Mouse (Mus musculus) frontal cortex, postnatal 36 days (tissue): ENCODE results near the gene Ppp1r1a.

Source experiments
- DNase-seq, 2 experiments: peaks; one replicate each; pipeline ENCODE4 v3.0.0; 2022; ENCODE audit warnings: low spot score in 2 of 2

The Ppp1r1a gene

DNA sequence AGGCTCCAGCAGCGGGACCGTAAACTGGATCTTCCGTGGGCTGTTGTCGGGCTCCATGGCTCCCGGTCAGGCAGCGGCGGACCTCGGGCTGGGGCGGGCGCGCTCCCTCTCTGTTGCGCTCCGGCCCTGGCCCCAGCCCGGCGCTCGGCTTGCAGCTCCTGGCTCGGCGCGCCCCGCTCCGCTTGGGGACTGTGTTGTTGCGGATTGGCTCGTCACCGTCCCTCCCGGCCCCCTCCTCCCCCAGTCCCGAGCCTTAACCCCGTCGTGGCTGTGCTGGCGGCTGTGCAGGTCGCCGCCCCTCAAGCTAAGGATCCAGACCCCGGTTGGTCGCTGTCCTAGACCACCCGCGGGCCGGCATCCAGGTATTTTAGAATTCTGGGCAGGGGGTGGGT, at the start of gene Ppp1r1a:
Ppp1r1a (minus strand) TSS at position 182 of the 392 bp plus-strand sequence.
- peak; percentile 66 to 73 for DNase-seq

DNA sequence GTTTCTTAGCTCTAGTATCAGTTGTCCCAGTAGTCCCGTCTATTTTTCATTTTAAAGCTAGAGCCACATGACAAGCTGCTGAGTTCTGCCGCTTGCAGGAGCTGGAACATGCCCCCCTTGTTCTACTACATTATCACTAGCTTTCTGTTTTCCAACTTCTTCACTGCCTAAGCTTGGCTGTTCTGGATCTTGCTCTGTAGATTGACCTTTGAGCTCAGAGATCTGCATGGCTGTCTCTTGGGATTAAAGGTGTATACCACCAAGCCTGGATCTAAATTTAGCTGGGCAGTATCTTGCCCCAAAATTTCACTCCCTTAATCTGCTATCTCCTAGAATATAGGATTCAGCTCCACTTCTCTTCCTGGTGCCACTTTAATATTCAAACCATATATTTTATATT, 48.1 kb upstream of the Ppp1r1a start:
- DNase-seq, result no peak

- DNase-seq, result no peak
Observed at GRCm38 (mm10) chr15:103564981-103565380, 27.2 kb upstream of the Ppp1r1a start, which contains the start of gene Glycam1. Glycam1 (minus strand) TSS chr15:103565081.

DNA sequence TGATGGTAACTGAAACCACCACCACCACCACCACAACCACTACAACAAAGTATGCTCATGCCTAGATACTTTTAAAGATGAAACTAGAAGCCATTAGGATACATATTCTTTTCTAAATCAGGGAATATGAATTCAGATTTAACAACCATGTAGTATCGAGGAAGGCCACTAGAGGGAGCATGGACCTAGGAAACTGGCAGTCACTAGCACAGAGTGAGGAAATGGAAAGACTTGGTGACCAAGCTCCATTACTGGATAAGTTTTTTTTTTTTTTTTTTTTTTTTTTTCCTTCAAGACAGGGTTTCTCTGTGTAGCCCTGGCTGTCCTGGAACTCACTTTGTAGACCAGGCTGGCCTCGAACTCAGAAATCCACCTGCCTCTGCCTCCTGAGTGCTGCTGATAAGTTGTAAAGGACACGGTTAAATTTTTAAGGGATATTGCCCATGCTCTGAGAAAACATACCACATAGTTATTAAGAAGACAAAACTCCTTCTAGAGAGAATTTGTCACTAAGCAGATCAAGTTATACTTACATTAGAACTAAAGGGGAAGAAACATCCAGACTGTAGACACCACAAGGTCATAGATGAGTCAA, 14.4 kb upstream of the Ppp1r1a start:
- DNase-seq, result no peak

DNA sequence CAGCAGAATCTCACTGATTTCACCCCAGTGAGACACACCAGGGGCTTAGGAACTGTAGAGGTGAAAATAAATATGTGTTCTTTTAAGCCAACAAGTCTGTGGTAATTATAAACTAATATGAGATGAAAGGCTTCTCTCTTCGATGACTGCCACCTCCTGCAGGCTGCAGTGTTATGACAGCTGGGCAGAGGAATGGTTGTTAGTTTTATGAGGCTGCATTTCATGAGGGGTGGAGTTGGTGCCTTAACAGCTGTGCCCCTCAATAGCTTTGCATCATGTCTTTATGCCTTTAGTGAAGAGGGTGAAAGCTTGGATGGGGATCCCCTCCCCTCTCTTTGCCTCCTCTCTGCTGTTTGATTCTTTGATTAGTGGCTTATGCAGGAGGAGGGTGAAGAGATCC, 13.2 kb upstream of the Ppp1r1a start:
- no peak for DNase-seq

GRCm38 (mm10) chr15:103549475-103549874, 11.7 kb upstream of the Ppp1r1a start:
- no peak for DNase-seq

DNA sequence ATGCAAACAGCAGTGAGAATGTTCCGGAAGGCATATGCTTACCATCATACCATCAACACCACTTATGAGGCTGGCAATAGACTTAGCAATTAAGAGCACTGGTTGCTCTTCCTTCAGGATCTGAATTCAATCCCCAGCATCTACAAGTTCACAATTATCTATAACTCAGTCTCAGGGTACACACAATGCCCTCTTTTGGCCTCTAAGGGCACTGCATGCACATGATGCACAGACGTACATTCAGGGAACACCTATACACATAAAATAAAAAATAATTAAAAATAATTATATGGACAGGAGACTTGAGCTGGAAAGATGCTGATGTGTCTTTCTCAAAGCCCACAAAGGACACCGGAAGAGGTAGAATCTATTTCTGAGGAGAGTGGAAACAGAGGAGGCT, 10.2 kb upstream of the Ppp1r1a start:
- no peak for DNase-seq

GRCm38 (mm10) chr15:103542526-103542925, 4.7 kb upstream of the Ppp1r1a start:
- no peak for DNase-seq

DNA sequence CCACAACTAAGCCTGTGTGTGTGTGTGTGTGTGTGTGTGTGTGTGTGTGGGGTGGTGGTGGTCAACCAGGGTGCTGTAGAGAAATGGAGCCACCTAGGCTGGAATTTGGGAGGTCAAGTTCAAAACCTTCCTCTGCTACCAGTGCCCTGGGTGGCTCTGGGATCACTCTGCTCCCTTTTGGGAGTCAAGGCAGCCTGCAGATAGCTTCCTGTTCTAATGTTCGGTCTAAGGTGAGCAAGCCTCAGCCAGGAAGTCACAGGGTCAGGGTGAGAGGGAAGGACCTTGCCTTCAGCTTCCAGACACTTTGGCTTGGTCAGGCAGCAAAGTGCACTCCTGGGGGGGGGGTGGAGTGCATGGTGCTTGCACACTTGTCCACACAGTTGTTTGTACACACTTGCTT, 2.8 kb upstream of the Ppp1r1a start:
- DNase-seq, result no peak

DNA sequence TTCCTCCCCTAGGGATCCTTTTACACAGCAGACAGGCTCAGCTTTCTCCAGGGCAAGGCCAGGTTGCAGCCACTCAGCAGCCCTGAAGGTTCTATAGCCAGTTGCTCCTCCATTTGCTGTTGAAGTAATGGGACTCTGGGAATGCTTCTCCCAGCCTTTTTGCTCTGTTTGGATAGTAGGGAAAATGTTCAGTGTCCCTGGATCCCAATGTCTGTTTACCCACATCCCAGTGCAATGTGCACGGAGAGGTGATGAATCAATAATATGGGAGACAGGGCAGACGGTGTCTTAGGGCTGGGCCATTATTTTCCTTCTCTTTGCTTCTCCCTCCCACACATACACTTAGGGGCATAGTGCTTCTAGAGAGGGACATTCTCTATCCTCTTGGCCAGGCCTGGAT, 1.5 kb upstream of the Ppp1r1a start:
- DNase-seq, result no peak

DNA sequence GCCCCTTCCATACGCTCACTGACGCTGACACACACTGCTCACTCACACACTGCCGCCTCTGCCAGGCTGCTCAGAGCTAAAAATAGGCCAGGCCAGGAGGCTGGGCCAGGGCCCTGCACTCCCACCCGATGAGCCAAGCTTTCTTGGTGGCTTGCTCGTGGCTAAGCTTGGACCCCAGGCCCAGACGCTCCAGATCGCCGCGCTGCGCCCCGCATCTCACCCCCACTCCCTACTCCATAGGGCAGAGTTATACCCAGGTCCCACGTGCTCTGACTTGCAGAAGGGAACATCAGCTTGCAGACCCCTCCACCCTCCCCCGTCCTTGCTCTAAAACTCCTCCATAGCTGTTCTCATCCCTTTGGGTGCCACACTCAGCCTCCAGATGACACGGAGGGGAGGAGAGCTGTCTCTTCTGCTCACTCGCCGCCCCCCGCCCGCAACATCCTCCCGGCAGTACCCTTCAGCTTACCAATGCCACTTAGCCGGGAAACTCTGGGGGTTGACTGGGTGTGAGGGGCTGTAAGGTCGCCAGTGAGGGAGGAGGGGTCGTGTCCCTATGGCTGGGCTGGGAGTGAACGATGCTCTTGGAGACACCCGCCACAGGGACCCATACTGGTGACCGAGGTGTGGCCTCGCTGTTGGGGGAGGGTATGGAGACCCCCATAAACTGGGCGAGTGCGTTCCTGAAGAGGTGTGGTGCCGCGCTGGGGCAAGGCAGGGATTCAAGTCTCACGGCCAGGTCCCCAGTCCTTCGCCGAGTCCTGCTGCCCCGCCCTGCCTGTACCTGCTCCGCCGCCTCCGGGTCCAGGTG, 587 bp downstream of the Ppp1r1a start:
- peak; percentile 70 to 75 for DNase-seq

DNA sequence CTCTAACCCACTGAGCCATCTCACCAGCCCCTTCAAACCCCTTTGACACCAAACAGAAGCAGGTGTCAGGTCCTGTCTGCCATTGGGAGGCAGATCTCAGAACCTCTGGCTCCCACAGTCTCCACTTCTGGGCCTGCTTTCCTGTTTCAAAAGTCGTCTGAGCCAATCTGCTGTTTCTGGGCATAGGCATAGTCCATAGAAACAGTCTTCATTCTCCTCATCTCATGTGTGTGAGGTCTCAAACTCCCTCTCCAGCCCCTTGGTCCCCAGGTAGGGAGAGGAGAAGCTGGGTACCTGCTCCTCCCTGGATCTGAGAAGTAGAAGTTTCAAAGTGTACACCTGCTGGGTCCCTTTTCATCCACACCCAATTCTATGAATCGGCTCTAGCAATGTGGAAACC, 1.3 kb downstream of the Ppp1r1a start:
- DNase-seq, result no peak

DNA sequence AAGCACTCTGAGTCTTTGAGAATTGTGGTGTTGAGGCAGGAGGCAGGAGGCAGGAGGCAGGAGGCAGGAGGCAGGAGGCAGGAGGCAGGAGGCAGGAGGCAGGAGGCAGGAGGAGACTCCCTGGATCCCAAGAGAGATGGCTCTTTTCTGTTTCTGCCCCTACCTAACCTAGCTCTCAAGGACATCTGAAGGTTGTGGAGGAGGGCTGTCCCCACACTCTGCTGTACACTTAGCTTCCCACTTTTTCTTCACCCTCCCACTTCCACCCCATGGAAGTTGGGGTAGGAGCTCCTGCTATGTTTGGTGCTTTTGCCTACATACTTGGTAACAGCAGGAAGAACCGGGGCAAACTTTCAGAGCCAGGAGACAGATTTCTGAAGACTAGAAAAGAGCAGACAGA, 2.0 kb downstream of the Ppp1r1a start:
- DNase-seq, result no peak

- no peak for DNase-seq
Observed at GRCm38 (mm10) chr15:103535030-103535429, 2.8 kb downstream of the Ppp1r1a start.

DNA sequence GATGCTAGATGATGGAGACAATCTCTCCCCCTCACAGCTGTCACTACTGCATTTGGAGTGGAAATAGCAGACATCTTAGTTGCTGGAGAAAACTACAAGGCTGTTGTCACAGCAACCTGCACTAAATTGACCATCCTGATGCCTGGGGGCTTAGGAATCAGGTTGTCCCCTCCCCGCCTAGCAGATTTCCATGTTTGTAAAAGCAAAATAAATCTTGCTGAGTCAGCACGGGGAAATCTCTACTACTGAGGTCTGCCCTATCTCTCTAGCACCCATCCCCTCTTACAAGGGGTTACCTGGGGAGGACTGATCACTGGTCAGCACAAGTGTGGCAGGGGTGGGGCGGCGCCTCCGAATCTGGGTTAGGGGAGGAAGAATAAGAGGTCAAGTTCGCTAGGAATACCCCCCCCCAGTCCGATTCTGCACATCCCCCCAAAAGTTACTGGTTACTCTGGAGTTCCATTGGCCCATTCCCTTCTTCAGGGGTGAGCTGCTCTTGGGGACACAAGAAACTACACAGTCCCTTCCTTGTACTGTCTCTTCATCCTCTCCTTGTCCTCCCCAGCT, 3.7 kb downstream of the Ppp1r1a start:
- no peak for DNase-seq

DNA sequence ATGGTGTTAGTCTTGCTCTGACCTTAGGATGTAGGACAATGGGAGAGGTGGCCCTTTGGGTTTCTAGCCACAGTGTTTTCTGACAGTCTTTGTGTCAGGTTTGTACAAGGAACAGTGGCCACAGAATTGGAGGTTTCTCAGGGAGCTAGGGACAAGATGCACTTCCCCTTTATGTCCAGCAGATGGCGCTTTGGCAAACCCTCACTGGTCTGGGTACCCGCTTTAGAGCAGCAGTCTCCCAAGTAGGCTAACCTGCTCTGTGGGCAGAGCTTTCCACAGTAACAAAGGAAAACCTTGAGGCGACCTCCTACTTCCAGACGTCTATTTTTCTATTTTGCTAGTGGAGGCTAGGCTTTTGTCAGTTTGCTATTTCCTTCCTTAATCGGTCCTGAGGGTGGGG, 7.4 kb downstream of the Ppp1r1a start:
- peak; percentile 61 to 84 for DNase-seq

- DNase-seq, result no peak
Observed at GRCm38 (mm10) chr15:103523156-103523555, 14.6 kb downstream of the Ppp1r1a start.

- DNase-seq, result no peak
Observed at GRCm38 (mm10) chr15:103522458-103523099, 15.2 kb downstream of the Ppp1r1a start.

DNA sequence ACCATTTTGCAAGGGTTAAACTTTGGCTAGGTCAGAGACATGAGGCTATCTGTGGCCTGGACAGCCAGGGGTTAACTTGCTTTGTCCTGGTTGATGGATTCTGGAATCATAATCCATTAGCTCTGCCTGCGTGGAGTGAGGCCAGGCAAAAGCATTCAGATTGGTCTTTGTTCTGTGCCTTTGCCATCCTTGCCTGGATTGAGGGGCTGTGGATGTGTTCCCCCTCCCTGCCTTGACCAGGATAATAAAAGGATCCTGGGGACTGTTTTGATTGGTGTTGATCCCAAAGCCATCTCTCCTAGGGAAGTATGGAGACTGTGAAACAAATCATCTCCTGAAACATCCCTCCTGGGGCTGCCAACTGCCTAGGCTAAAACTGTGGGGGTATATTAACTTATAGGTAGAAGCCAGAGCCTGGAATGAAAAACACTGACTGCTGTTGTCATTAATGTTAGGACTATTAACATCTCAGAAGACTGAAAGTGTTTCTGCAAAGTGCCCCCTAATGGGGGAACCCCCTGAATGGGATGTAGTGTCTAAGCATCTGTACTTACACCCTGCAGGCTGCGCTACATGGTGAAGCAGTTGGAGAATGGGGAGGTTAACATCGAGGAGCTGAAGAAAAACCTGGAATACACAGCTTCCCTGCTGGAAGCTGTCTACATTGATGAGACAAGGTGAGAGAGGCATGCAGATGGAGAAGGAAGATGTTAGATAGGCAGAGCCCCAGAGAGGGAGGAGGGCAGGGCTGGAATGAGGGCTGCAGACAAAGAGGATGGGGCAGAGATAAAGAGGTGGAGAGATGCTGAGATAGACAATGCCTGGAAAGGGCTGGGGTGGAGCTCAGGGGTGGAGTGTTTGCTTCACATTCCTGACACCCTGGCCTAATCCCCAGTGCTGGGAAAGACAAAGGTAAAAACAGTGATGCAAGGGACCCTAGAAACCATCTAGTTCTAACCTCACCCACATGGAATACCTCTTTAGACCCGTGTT, 18.1 kb downstream of the Ppp1r1a start:
- no peak for DNase-seq

DNA sequence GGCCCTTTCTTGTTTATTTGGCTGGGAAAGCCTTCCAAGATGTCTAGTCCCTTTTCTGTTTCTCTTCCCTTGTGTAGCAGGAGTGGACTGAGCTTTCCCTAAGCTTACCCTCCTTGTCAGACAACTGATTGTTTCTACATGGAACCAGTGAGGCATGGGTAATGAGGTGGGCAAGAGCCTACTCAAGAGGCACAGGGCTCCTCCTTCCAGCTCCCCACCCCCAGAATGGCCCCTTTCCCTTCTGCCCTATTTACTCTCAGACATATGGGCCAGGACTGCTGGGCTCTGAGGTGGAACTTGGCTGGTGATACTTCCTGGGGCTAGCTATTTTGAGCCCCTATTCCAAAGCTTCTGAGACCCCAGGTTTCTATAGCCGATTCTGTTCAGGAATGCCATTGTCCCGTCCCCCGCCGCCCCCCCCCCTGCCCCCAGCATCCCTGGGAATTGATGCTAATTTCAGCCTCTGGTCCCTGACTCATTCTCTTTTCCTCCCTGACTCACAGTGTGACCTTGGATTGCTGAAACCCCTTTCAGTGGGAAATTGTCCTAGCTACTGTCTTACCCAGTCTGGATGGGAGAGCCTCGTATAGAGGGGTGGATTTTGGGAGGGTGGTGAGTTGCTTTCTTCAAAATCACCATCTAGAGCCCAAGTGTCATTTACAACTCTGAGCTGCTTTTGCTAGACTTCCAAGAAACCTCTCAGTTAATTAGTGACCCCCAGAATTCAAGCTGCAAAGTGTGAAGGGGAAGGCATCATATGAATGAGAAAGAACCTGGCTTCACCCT, 19.0 kb downstream of the Ppp1r1a start:
- no peak for DNase-seq

DNA sequence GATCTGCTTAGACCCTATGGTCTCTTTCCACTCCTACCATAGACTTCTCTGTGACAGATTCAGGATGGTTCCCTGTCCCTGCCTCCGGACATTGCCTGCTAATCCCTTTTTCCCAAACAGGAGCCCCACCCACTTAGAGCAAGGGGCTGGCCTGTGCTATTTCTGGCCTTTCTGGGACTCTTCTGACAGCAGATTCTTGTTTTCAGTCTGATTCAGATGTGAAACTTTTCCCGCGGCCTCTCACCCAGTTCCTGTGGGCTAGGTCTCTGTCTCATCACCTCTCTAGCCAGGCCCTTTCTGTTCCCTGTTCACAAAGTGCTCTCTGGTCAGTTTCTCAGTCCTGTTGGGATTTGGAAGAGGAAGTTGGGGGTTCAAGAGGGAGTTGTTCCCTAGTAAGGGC, 22.9 kb downstream of the Ppp1r1a start:
- DNase-seq, result no peak
